Mouse (Mus musculus) left cerebral cortex, adult 9 months (tissue): Measurements from ENCODE around the gene Zmiz1.

Source experiments
- DNase-seq, 2 experiments: peaks; one replicate each; pipeline ENCODE4 v3.0.0; 2022; ENCODE audit warnings: low spot score in 2 of 2

Zmiz1 gene

DNA sequence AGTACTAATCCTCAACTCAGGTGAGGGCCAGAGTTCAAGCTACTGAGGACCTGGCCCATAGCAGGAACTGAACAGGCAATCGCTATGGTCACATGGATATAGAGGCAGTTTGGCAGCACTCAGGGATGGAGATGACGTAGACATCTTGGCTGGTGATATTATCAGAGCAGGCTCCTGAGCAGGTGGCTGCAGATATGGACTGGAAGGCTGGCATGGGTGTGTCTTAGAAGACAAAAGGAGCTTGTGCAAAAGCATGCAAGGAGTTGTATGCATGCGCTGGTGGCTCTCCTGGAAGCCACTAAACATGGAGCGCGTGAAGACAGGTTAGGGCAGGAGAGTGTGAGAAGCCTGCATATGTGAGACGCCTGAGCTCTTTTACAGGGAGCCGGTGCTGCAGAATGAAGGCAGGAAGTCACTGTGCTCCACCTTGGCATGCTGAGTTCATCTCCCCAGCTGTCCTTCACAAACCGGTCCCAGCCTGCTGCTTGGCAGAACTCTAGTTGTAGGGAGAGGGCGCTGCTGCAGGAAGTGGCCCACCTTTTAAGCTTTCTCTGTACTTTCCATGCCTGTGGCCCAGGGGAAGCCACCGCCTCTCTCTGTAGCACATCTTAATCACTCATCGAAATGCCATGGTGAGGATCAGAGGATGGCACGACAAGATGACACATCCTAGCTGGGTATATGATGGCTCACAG is 4.8 kb upstream of the Zmiz1 start:
- DNase-seq = no peak

DNA sequence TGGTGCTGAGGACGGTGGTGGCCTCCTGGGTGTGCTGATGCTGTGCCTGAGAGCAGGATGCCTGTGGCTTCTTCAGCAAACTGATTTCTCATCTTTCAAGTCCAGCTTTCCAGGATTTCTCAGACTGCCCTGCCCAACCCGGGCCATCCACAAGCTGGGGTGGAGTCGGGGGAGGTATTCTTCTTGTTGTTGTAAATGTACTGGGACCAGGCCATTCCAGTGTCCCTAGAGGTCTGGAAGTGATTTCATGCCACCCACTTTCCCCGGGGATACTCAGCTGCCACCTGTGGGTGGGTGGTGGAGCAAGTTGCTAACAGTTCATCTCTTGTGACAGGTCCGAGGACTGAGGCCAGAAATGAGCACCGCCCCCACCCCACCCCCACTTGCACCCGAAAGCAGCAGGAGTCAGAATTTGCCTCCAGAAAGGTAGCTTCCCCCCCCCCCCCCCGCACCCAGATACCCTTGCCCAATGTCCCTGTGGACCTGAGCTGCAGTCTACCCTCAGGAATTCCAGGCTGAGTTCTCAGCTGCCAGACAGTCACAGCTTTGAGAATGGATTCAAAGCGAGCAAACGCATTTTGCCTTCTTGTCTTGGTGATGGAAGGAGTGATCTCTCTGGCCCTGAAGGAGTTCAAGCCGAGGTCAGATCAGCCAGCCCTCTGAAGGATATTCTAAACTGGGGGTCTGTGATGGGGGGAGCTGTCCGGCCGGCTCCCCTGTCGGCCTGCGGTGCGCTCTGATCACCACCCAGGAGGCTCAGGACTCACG is 2.1 kb upstream of the Zmiz1 start:
- no peak for DNase-seq

DNA sequence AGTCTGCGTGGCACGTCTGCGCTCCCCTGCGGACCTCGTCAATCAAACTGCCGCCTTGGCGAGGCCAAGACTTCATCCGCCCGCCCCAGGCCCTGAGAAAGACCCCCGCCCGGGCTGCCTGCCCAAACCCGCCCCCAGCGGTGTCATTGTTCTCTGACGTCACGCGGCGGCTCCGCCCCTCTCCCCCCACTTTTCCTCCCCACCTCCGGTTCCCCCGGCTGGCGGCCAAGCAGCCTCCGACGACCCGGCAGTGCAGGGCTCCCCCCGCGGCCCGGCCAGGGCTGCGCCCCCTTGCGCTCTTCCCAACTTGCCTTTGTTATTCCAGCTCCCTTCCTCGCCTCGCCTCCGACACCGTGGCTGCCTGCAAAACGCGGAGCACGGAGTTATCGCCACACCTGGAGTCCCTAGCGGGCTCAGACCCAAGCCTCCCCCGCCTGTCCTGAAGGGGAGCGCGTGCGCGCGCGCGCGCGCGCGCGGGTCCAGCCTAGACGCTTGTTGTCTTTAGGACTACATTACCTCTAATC is 1.5 kb upstream of the Zmiz1 start:
- peak; percentile 82 to 92 for DNase-seq

DNA sequence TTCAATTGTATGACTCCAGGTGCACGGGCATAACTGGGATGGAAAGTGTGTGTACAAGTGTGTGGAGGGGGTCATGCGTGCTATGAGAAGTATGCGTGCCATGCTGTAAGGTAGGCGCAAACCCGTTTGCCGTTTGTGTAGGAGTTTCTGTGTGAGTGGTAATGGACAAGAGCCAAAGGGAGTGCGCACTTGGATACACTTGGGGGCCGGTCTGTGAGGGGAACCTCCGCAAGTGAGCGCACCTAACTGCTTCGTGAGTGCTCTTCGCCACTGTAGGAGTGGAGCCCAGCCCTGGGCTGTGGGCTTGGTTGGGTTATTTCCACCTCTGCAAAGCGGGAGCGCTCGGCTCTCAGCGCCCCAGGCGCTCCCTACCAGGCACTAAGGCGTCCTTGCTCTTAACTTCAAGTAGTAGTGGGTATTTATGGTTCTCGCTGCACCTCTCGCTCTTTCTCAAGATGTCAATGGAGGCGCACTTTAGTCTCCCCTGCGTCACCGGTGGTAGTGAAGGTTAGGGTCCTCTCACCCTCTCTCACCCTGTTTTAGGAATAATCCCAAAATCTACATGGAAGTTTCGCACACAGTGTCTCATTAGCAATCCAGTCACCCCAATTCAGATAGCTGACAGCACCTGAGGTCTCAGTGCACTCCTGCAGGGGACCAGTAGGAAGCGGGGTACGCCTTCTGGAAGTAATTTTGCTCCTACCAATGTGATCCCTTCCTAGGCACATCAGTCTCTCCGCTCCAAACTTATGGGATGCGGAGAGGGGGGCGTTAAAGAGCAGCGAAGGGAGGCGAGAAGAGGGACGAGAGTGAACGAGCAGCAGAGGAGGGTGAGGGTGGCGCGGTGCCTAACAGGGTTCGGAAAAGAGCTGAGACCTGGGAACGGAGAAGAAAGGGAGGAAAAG is 622 bp upstream of the Zmiz1 start:
- DNase-seq = peak in 1 of 2 experiments; percentile 72

DNA sequence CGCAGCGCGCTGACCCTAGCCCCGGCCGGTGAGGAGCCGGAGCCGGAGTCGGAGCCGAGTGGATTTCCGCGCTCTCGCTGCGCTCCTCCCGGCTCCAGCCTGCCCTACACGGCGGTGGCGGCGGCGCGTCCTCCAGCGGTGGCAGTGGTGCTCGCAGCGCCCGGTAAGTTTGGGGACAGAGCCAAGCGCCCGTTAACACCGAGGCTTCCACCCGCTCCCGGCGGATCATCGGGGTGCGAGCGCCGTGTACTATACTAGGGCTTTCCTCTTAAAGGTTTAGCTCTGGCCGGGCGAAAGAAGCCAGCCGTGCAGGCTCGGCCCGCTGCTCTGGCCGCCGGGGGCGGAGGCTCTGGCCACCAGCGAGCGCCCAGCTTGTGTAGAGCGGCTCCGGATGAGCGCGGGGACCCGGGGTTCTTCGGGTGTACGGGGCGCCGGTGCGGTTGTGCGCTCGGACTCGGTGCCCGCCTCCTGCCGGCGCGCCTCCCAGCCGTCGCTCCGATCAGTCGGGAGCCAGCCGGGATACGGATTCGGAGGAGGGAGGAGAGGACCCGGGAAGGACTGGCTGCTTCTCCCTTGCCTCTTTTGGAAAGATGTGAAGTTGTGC is 511 bp downstream of the Zmiz1 start:
- DNase-seq = peak in 1 of 2 experiments; percentile 51

DNA sequence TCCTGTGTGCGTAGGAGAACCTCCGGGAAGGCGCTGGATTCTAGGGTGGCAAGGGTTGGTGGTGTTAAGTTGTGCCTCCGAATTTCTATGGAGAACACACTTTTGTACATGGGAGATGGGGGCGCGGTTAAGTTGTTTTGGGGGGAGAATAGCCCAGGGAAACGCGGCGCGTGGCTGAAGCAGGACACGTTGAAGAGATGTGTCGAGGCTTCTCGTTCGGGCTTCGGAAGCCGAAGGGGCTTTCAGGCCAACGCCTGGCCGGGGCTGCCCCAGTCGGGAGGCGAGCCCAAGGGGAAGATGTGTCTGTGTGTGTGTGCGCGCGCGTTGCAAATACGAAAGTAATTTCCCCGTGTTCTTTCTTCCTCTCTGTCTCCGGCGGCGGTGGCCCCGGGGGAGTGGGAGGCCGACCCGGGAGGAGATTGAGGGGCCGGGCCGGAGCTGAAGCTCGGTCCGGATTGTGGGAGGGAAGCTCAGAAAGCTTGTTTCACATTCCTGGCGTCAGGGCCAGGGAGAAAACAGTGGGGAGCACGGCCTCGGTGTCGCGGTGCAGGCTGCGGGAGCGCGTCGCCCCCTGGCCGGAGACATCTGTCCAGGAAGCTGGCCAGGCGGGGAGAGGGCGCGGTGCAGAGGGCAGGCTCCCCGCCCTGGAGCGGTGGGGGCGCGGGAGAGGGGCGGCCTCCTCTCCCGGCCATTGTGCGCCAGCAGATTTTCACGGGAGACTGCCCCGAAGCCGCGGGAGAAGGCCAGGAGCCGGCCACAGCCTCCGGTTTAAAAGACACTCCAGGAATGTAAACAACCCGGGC is 1.2 kb downstream of the Zmiz1 start:
- no peak for DNase-seq

DNA sequence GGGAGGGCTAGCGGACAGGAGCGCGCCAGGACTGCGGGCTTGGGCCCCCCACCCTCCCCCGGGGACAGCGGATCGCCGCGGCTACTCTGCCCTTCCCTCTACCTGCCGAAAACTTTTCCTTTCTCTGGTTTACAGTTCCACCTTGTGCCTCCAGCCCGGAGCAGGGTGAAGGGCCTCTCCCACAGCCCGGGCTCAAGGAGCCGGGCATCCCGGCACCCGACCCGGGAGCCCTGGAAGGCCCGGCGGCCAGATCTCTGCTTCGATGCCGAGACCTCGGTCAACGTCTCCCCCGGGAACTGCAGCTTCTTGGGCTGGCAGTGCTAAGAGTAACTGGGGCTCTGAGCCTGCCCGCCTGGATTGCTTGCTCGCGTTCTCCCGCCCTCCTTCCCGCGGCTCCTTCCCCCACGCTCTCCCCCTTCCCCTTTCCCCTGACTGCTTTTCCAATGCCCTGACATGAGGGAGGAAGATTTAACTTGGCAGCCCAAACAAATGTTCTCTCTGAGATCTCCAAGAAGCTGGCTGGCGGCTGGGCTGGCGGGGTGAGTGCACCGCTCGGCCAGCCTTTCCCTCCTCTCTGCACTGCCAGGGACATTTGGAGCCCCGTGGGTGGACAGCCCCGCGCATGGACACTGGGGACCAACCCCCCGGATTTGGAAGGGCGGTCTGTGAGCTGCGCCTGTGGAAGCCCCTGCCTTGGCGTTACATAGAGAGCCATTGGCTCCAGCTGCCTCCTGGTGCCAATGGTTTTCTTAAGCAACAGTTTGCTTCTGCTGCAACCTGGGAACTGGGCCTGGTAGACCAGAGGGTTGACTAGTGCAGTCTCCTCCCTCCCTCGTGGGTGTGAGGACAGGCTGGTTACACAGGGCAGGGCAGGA is 2.1 kb downstream of the Zmiz1 start:
- peak in 1 of 2 experiments; percentile 56 for DNase-seq

DNA sequence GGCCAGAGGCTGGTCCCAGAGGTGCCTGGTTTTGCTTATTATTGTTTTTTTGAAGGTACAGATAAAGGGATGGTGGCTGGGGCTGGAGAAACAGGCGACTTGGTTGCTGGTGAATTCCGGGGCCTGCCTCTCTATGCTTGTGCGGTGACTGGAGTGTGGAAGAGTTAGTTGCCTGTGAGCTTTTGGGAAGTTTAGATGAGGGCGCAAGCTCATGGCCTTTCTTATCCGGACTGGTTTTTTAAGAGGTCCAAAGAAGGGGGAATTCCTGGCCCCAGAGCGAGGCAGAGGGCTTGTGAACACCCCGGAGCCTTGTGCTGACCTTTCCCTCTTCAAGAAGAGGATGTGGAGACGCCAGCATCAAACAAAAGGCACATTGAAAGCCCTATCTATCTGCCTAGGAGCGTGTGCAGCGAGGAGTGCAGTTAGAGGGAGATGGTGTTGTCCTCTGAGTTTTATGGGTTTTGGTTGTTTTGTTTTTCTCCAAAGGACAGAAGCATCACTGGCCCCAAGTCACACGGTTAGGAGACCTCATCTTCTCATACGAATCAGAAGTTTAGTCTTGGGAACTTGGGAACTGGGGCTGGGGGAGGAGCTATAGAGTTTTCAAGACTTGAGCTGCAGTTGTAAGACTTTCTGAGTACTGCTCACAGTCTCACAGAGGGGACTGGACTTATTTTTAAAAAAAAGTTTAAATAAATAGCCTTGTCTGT is 2.8 kb downstream of the Zmiz1 start:
- DNase-seq = no peak

DNA sequence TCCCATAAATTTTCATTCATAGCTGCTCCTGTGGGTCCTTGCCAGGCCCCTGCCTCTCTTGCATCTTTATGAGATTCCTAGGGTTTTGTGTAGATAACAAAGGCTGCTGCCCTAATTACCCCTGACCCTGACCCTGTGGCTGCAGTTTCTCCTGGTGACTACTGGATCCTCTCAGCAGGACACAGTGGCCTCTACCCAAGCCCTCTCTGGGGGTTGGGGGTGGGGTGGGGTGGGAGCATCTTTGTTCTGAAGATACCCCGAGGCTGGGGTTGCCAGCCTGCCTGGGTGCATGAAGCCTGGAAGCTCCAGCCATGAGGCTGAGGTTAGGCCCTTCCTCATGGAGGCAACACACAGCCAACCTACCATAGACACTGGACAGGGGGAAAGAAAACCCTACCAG is 4.0 kb downstream of the Zmiz1 start:
- no peak for DNase-seq

DNA sequence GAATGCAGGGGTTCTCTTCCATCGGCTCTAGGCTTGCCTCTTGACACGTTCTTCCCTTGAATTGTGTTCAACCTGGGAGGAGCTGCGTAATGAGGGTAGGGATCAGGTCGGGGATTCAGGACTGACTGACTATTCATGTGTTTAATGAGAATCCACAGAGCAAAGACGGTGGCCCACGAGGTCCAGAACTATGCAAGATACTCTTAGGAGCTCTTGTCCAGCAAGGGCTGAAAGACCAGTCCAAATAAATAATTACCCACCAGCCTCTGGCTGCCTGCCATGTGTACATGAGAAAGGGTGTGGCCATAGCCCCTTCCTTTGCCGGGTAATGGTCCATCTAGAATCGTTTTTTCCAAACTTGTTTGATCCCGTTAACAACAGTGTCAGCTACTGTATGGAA is 4.9 kb downstream of the Zmiz1 start:
- no peak for DNase-seq

DNA sequence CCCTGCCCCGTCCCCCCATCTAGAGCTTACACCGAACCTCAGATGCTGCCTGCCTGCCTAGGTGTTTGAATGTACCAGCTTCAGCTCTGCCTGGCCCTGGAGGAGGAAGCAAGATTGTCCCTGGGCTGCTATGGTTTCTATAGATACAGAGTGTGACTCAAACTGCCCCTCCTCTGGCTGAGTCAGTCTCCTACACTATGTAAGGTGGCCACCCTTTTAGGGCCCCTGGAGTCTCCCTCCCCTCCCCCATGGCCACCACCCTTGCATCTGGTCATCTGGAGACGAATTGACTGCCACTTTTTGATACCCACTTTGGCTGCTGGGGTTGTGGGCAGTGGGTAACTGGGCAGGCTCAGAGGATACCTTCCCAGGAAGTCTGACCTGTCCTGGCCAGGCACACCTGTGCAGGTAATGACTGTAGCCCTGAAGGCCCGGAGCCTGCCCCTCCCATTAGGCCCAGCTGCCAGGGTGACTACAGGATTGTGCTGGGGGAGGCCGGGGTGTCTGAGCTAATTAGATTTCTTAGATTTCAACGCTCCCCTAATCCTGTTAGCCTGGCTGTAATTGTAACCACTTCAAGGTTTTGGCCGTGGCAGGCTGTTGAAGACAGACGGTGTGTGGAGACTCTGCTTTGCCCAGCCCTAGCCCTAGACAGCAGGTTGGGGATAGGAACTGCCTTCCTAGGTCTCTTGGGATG is 5.8 kb downstream of the Zmiz1 start:
- no peak for DNase-seq

DNA sequence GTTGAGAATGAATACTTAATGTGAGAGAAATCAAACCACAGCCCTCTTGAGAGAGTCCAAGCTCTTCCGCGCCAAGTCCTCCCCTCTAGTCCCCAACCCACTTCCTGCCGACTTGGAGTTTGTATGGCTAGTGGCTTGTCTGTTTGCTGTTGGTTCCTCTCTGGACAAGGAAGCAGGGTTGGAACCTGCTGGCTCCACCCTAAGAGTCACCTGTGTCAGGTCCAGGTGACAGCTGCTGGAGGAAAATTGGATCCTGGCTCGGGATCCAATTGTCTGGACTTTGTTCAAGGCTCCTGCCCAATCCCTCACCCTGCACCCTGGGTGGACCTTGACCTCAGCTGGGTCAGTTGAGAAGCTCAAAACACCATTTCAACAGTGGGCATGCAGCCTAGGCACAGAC is 7.4 kb downstream of the Zmiz1 start:
- DNase-seq = no peak

DNA sequence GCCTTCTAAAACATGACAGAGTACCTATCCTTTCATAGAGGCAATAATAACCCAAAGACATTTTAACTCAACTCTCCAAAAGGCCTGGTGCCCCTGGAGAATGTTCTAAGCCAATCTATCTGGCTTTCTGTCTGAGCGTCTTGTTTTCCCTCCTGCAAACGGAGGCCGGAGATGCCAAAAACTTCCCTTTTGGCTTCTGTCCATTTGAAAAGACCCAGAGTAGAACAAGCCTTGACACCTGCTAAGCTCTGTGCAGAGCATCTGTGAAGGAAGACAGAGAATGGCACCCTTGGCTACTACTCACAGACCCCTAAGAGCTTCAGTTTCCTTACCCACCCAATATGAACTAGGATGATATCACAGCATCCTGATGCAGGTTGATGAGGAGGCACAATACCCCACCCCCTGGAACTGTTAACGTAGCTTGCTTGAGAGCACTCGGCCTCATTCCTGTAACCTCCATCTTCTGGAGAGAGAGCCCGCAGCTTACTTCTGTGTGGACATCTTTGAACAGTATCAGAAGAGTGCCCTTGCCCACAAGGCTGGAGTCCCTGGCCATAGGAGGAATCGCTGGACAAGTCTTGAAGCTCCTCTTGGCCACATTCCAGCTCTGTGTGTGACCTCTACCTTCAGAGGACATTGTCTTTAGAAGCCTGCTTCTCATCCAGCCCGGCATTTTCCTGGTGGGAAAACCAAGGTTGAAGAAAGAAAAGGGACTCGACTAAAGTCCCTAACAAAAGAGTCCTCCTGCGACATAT is 9.1 kb downstream of the Zmiz1 start:
- no peak for DNase-seq

DNA sequence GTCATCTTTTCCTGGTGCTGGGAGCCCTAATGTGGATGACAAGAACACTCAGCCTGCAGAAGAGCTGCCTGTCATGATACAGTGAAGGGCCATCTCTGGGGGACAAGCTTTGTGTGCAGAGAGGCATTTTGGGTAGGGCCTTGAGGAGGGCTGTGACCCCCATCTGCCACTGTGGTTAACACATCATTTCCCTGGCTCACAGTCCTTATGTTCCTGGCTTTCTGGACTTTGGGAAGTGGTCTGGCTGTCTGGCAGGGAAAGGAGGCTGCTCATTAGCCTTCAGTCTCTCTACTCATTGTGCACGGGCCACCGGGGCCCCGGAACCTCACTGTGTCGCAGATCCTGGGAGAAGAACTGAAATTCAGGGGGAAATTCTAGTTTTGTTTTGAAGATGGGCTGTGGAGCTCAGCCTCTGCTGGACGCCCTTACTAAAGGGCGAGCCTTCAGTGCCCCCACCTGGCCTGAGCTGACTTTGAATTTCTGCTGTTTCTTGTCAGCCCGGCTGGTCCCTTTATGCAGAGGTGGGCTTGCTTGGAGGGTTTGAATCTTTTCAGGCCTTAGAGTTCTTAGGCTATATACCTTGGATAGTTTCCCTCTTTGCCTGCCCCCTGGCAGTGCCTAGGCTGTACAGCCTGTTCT is 10.0 kb downstream of the Zmiz1 start:
- no peak for DNase-seq

DNA sequence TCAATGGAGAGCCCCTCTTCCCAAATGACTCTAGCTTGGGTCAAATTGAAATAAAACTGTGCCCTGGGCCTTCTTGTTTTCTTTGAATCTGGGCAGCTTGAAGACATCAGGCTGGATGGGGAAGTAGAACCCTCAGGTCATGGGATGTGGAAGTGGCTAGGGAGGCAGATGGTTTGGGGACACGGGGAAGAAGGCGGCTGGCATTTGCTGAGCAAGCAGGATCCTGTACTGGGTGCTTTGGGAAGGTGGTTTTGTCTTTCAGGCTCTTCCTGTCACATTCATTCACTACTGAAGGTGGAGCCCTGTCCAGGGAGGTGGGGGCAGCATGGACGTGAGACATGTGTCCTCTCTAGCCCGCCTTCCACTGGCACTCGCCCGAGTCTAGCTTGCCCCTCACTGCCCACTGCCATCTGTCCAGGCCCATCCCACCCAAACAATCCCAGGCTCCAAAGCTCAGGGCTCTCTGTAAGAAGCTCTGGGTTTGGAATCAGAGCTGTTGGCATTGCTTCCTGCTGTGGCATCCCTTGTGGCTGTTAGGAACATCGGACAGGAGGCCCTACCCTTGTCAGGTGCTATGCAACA is 11.3 kb downstream of the Zmiz1 start:
- no peak for DNase-seq

DNA sequence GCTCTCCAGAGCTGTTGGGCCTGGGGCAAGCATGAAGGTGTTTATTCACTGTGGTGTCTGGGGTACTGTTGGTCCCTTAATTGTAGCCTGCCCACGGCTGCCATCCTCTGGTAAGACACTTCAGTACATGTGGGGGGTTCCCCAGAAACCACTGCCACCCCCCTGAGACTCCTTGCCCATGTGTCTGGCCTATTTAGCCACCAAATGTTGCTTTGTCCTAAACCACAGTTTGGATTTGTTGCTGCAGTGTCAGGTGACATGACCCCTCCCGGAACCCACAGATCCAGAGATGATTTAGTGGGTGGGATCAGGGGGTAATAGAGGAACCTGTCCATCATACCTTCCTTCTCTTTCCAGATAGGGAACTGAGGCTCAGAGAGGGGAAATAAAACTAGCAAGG is 12.1 kb downstream of the Zmiz1 start:
- no peak for DNase-seq
